Comparison of ENCODE assay signal across 22 mouse cellular contexts in the genomic region with DNA sequence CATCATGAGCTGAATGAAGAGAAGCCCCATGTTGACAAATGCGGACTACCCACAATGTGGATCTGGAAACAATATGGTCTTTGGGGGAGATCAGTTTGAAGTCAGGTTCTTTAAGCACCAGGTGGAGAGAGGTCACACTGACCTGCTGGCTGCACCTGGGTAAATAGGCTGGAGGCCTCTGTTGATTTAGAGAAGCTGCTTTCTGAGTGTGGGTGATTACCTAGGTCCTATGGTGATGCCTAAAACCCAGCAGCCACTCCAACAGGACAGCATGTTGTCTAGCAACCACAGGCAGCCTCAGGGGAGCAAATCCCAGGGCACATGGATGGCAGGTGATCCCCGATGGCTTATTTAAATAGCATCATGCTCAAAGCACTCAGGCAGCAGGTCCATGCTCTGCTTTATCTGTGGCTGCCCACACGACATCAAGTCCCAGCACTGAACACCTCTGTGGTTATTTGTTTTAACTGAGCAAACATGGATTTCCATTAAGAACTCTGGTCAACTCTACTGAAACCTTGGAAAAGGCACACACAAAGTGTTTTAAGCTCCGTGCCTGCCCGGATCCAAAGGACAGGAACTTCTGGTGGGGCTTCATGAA.
DNase-seq lines count a peak whose midpoint lies in the region; ATAC-seq lines count a peak whose summit lies in the region.
"Had no signal": no experiment of that assay in that cellular context is flagged by ENCODE, and none has a peak within 500 bp of the region (broad histone marks: within the 10 kb centered on the region; RNA-seq: fewer than 3 reads in every experiment).

No protein-coding gene starts in this region.

- H3K36me3 ChIP-seq in liver, embryonic 16.5 days (ENCODE audit: control insufficient read depth, insufficient read depth), result no peaks in the 10 kb centered on the region
- no peaks in the 10 kb centered on the region for H3K36me3 ChIP-seq in liver, embryonic 11.5 days (ENCODE audit: control insufficient read depth, insufficient read depth, low read length)
- no peaks in the 10 kb centered on the region for H3K36me3 ChIP-seq in megakaryocyte, embryonic 14.5 days (replicated peaks; ENCODE audit: low read length)
- no peaks in the 10 kb centered on the region for H3K36me3 ChIP-seq in stomach, embryonic 16.5 days (ENCODE audit: control insufficient read depth, insufficient read depth, low read length)
- H3K36me3 ChIP-seq in kidney, embryonic 15.5 days, result no peaks in the 10 kb centered on the region
- H3K36me3 ChIP-seq: forebrain, embryonic 10.5 days; hindbrain, embryonic 10.5 days; hindbrain, embryonic 13.5 days had no signal

- H3K27ac ChIP-seq in liver, embryonic 16.5 days (ENCODE audit: low read length), result no peak overlapping the region
- no peak overlapping the region for H3K27ac ChIP-seq in liver, embryonic 11.5 days (ENCODE audit: low read depth, low read length)
- H3K27ac ChIP-seq in stomach, embryonic 16.5 days (ENCODE audit: low read length), result no peak overlapping the region
- H3K27ac ChIP-seq in kidney, embryonic 15.5 days, result no peak overlapping the region
- H3K27ac ChIP-seq: forebrain, embryonic 10.5 days; forebrain, embryonic 13.5 days; hindbrain, embryonic 10.5 days; hindbrain, embryonic 13.5 days had no signal

- 0 out of 2 replicates have a peak, but pooled peaks have one; percentile 11 for ATAC-seq in liver, embryonic 16.5 days (ENCODE audit: low read depth)
- ATAC-seq in liver, embryonic 11.5 days (replicated peaks; ENCODE audit: low FRiP score), result no peak
- no peak for ATAC-seq in megakaryocyte, adult 5-6 weeks (ENCODE audit: poor library complexity, severe bottlenecking)
- ATAC-seq in stomach, embryonic 16.5 days (ENCODE audit: insufficient read depth, low FRiP score), result 0 out of 2 replicates have a peak, but pooled peaks have one; percentile 47
- no peak for ATAC-seq in kidney, embryonic 15.5 days (replicated peaks; ENCODE audit: low FRiP score)
- ATAC-seq: activated CD4-positive, CD25-positive, alpha-beta regulatory T cell, adult 4 months; CD4-positive, CD25-positive, alpha-beta regulatory T cell, adult 4 months; forebrain, embryonic 13.5 days; forebrain, embryonic 16.5 days; hindbrain, embryonic 16.5 days had no signal

- no peak overlapping the region for H3K4me3 ChIP-seq in liver, embryonic 16.5 days (ENCODE audit: low read depth, low read length)
- H3K4me3 ChIP-seq in liver, embryonic 11.5 days (ENCODE audit: low read depth, low read length), result no peak overlapping the region
- peak overlapping the region; percentile 2 for H3K4me3 ChIP-seq in megakaryocyte, embryonic 14.5 days (replicated peaks)
- H3K4me3 ChIP-seq in stomach, embryonic 16.5 days (replicated peaks; ENCODE audit: low read length), result no peak overlapping the region
- H3K4me3 ChIP-seq in kidney, embryonic 15.5 days (replicated peaks), result no peak overlapping the region
- H3K4me3 ChIP-seq: forebrain, embryonic 10.5 days; forebrain, embryonic 13.5 days; hindbrain, embryonic 10.5 days; hindbrain, embryonic 13.5 days had no signal

- H3K9ac ChIP-seq in liver, embryonic 16.5 days (ENCODE audit: low read depth, low read length), result no peak overlapping the region
- H3K9ac ChIP-seq in liver, embryonic 11.5 days (ENCODE audit: low read depth, low read length), result no peak overlapping the region
- H3K9ac ChIP-seq in stomach, embryonic 16.5 days (ENCODE audit: low read length), result no peak overlapping the region
- no peak overlapping the region for H3K9ac ChIP-seq in kidney, embryonic 15.5 days
- H3K9ac ChIP-seq: forebrain, embryonic 13.5 days; hindbrain, embryonic 13.5 days had no signal

- no peak for DNase-seq in liver, embryonic 11.5 days (ENCODE audit: low spot score)
- DNase-seq: adrenal gland, postnatal 10 days; adrenal gland, postnatal 36 days; cerebellum, adult 18-20 months; cerebellum, adult 9-10 months; cerebellum, postnatal 14 days; gastrocnemius, postnatal 10 days; gastrocnemius, postnatal 36 days had no signal

- no peaks in the 10 kb centered on the region for H3K9me3 ChIP-seq in liver, embryonic 16.5 days (replicated peaks; ENCODE audit: control insufficient read depth, low read length)
- no peaks in the 10 kb centered on the region for H3K9me3 ChIP-seq in liver, embryonic 11.5 days (ENCODE audit: control insufficient read depth, low read length)
- peaks cover 33% of the 10 kb centered on the region for H3K9me3 ChIP-seq in megakaryocyte, embryonic 14.5 days
- no peaks in the 10 kb centered on the region for H3K9me3 ChIP-seq in stomach, embryonic 16.5 days (replicated peaks; ENCODE audit: control insufficient read depth, low read length)
- H3K9me3 ChIP-seq in kidney, embryonic 15.5 days (replicated peaks), result no peaks in the 10 kb centered on the region
- H3K9me3 ChIP-seq: forebrain, embryonic 10.5 days; forebrain, embryonic 13.5 days; hindbrain, embryonic 10.5 days; hindbrain, embryonic 13.5 days had no signal

- H3K27me3 ChIP-seq in liver, embryonic 16.5 days (ENCODE audit: control insufficient read depth, insufficient read depth, low read depth, low read length), result no peaks in the 10 kb centered on the region
- no peaks in the 10 kb centered on the region for H3K27me3 ChIP-seq in liver, embryonic 11.5 days (replicated peaks; ENCODE audit: control insufficient read depth, insufficient read depth, low read length)
- no peaks in the 10 kb centered on the region for H3K27me3 ChIP-seq in megakaryocyte, embryonic 14.5 days (replicated peaks)
- H3K27me3 ChIP-seq in stomach, embryonic 16.5 days (ENCODE audit: control insufficient read depth, insufficient read depth, low read length), result no peaks in the 10 kb centered on the region
- H3K27me3 ChIP-seq in kidney, embryonic 15.5 days, result no peaks in the 10 kb centered on the region
- H3K27me3 ChIP-seq: forebrain, embryonic 13.5 days; hindbrain, embryonic 13.5 days had no signal

- no peaks in the 10 kb centered on the region for H3K4me1 ChIP-seq in liver, embryonic 16.5 days (ENCODE audit: control insufficient read depth, low read depth, low read length)
- no peaks in the 10 kb centered on the region for H3K4me1 ChIP-seq in liver, embryonic 11.5 days (replicated peaks; ENCODE audit: control insufficient read depth, insufficient read depth, low read length)
- no peaks in the 10 kb centered on the region for H3K4me1 ChIP-seq in megakaryocyte, embryonic 14.5 days
- H3K4me1 ChIP-seq in stomach, embryonic 16.5 days (ENCODE audit: control insufficient read depth, insufficient read depth, low read length), result no peaks in the 10 kb centered on the region
- H3K4me1 ChIP-seq in kidney, embryonic 15.5 days, result no peaks in the 10 kb centered on the region
- H3K4me1 ChIP-seq: forebrain, embryonic 10.5 days; forebrain, embryonic 13.5 days; hindbrain, embryonic 10.5 days; hindbrain, embryonic 13.5 days had no signal

- 51% methylated on average over 5 of the region's 5 CpGs for WGBS in liver, embryonic 16.5 days (ENCODE audit: insufficient replicate concordance)
- 75% methylated on average over 5 of the region's 5 CpGs for WGBS in liver, embryonic 11.5 days
- WGBS in stomach, embryonic 16.5 days, result 57% methylated on average over 5 of the region's 5 CpGs
- WGBS in kidney, embryonic 15.5 days, result 86% methylated on average over 5 of the region's 5 CpGs

- no peak overlapping the region for H3K4me2 ChIP-seq in liver, embryonic 16.5 days (ENCODE audit: low read depth, low read length)
- H3K4me2 ChIP-seq in liver, embryonic 11.5 days, result no peak overlapping the region
- no peak overlapping the region for H3K4me2 ChIP-seq in stomach, embryonic 16.5 days (ENCODE audit: low read depth, low read length)
- H3K4me2 ChIP-seq in kidney, embryonic 15.5 days, result no peak overlapping the region
- H3K4me2 ChIP-seq: forebrain, embryonic 13.5 days; heart, embryonic 11.5 days; hindbrain, embryonic 13.5 days had no signal

Comparison
In these comparisons a context has a peak if more than half of its experiments do, and no peak if none do; other contexts are left out.
1. ATAC-seq: peak in liver, embryonic 16.5 days (single experiment) and stomach, embryonic 16.5 days (single experiment); none in liver, embryonic 11.5 days (single experiment), megakaryocyte, adult 5-6 weeks (single experiment) and kidney, embryonic 15.5 days (single experiment).